Mouse (Mus musculus) liver, postnatal 0 days (tissue): ENCODE measurements around the gene Olig3.

ENCODE experiments used
- CTCF ChIP-seq: sonication (generic); IDR thresholded peaks from 2 replicates; pipeline ENCODE4 v1.5.1; 2016; ENCODE audit warnings: antibody characterized with exemption, low read depth
- EP300 ChIP-seq: IDR thresholded peaks from 2 replicates; pipeline ENCODE4 v1.6.1; 2016; ENCODE audit warnings: antibody characterized with exemption, low read depth, mild to moderate bottlenecking

DNA sequence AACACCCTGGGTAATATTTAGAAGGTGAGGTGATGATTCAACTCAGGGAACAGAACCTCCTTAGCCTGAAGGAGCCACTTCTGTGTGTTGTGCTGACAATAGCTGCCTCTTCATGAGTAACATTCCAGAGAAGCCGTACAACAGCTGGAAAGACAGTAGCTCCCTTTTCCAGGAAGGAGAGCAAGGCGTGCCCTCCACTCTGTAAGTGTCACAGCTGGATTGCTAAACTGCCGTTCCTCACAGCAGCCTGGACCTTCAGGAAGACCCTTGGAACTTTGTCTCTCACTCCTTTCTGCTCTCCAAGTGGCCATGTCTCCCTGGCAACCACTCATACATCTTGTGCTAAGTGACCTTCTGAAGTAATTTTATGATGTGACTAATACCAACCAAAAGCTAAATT is 13.8 kb downstream of the Olig3 start:
- TF ChIP-seq CTCF = no peak
- no peak for TF ChIP-seq EP300
